In the genomic region with DNA sequence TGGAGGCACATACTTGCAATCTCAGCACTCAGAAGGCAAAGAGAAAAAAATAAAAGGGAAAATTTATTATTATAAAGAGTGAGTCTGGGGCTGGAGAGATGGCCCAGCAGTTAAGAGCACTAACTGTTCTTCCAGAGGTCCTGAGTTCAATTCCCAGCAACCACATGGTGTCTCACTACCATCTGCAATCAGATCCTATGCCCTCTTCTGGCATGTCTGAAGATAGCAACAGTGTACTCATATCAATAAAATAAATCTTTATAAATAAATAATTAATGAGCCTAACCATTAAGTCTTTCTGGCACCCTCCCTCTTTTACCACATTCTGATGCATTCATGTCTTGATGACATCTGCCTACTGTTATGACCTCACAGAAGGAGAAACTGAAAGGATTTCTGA, we compare ENCODE assay signal across 19 mouse cellular contexts.
DNase-seq lines count a peak whose midpoint lies in the region; ATAC-seq and TF ChIP-seq lines count a peak whose summit lies in the region.
"Had no signal": no experiment of that assay in that cellular context is flagged by ENCODE, and none has a peak within 500 bp of the region (broad histone marks: within the 10 kb centered on the region; RNA-seq: fewer than 3 reads in every experiment).

No protein-coding gene starts in this region.

- no peaks in the 10 kb centered on the region; the same call in 1 of the 2 replicates for H3K27me3 ChIP-seq in intestine, postnatal 0 days (replicated peaks; ENCODE audit: control insufficient read depth, insufficient read depth, low read length)
- no peaks in the 10 kb centered on the region for H3K27me3 ChIP-seq in intestine, embryonic 16.5 days (replicated peaks; ENCODE audit: control insufficient read depth, insufficient read depth, low read length)
- H3K27me3 ChIP-seq in midbrain, postnatal 0 days (ENCODE audit: insufficient read depth, low read length), result no peaks in the 10 kb centered on the region
- peaks cover 11% of the 10 kb centered on the region for H3K27me3 ChIP-seq in midbrain, embryonic 15.5 days (replicated peaks)
- H3K27me3 ChIP-seq in MEL (ENCODE audit: control insufficient read depth in 1 of 2, insufficient read depth in 2 of 2, low read length in 2 of 2), result no peaks in the 10 kb centered on the region

- H3K4me2 ChIP-seq in intestine, postnatal 0 days (replicated peaks; ENCODE audit: low read depth), result no peak overlapping the region
- H3K4me2 ChIP-seq in intestine, embryonic 16.5 days (ENCODE audit: low read depth, low read length), result no peak overlapping the region
- H3K4me2 ChIP-seq in midbrain, postnatal 0 days (ENCODE audit: low read depth, low read length, poor library complexity, severe bottlenecking), result no peak overlapping the region
- no peak overlapping the region for H3K4me2 ChIP-seq in midbrain, embryonic 15.5 days
- H3K4me2 ChIP-seq: forebrain, embryonic 13.5 days; hindbrain, embryonic 13.5 days had no signal

- no peak for TF ChIP-seq EP300 in MEL (IDR thresholded peaks at IDR 0.05; ENCODE audit: low read depth in 1 of 2, low read length in 2 of 2)

- TF ChIP-seq POLR2A in MEL (IDR thresholded peaks at IDR 0.05; ENCODE audit: control insufficient read depth in 1 of 2, insufficient read depth in 1 of 2, low read depth in 1 of 2, low read length in 2 of 2, poor library complexity in 1 of 2), result no peak

- no peak for TF ChIP-seq RAD21 in MEL (IDR thresholded peaks at IDR 0.05; ENCODE audit: low read depth, low read length)

- H3K79me2 ChIP-seq in MEL (ENCODE audit: control insufficient read depth, insufficient read depth, low read length, poor library complexity), result no peaks in the 10 kb centered on the region

- no peaks in the 10 kb centered on the region for H3K9me3 ChIP-seq in intestine, postnatal 0 days (ENCODE audit: control insufficient read depth)
- no peaks in the 10 kb centered on the region for H3K9me3 ChIP-seq in intestine, embryonic 16.5 days (ENCODE audit: control insufficient read depth, low read length)
- H3K9me3 ChIP-seq in midbrain, postnatal 0 days (ENCODE audit: low read length), result no peaks in the 10 kb centered on the region
- no peaks in the 10 kb centered on the region for H3K9me3 ChIP-seq in midbrain, embryonic 15.5 days
- H3K9me3 ChIP-seq in MEL (replicated peaks; ENCODE audit: insufficient read depth, low read length), result no peaks in the 10 kb centered on the region
- H3K9me3 ChIP-seq: embryonic facial prominence, embryonic 10.5 days; forebrain, embryonic 13.5 days; hindbrain, embryonic 13.5 days had no signal

- no peak overlapping the region for H3K4me3 ChIP-seq in intestine, postnatal 0 days (ENCODE audit: low read depth, low read length)
- no peak overlapping the region for H3K4me3 ChIP-seq in intestine, embryonic 16.5 days (ENCODE audit: low read length)
- no peak overlapping the region for H3K4me3 ChIP-seq in midbrain, postnatal 0 days (ENCODE audit: low read depth, low read length)
- H3K4me3 ChIP-seq in midbrain, embryonic 15.5 days, result no peak overlapping the region
- no peak overlapping the region for H3K4me3 ChIP-seq in MEL (ENCODE audit: control insufficient read depth in 1 of 2, insufficient read depth in 1 of 2, low read depth in 2 of 2, low read length in 2 of 2)
- H3K4me3 ChIP-seq: embryonic facial prominence, embryonic 10.5 days; forebrain, embryonic 13.5 days; hindbrain, embryonic 13.5 days had no signal

- no peak overlapping the region for H3K9ac ChIP-seq in intestine, postnatal 0 days (ENCODE audit: low read depth, low read length)
- H3K9ac ChIP-seq in intestine, embryonic 16.5 days (ENCODE audit: low read depth, low read length), result no peak overlapping the region
- H3K9ac ChIP-seq in midbrain, postnatal 0 days (replicated peaks; ENCODE audit: low read length, poor library complexity, severe bottlenecking), result no peak overlapping the region
- no peak overlapping the region for H3K9ac ChIP-seq in midbrain, embryonic 15.5 days
- no peak overlapping the region for H3K9ac ChIP-seq in MEL (ENCODE audit: control insufficient read depth, low read depth, low read length, poor library complexity, severe bottlenecking)
- H3K9ac ChIP-seq: forebrain, embryonic 13.5 days; forebrain, postnatal 0 days; hindbrain, embryonic 13.5 days had no signal

- peak; percentile 28; the same call in 1 of the 2 replicates for TF ChIP-seq CTCF in intestine, postnatal 0 days (IDR thresholded peaks at IDR 0.05; ENCODE audit: low read depth)
- peak; percentile 26; the same call in 1 of the 2 replicates for TF ChIP-seq CTCF in midbrain, postnatal 0 days (IDR thresholded peaks at IDR 0.05)
- TF ChIP-seq CTCF in MEL (IDR thresholded peaks at IDR 0.05 in 2 of 3, conservative IDR thresholded peaks at IDR 0.05 in 1 of 3; ENCODE audit: control insufficient read depth in 1 of 3, insufficient read depth in 1 of 3, low read depth in 2 of 3, low read length in 3 of 3, poor library complexity in 1 of 3, severe bottlenecking in 1 of 3), result peak in 1 of 3 experiments; percentile 29; a peak in 2 of 6 replicates

- H3K4me1 ChIP-seq in intestine, postnatal 0 days (replicated peaks; ENCODE audit: control insufficient read depth, insufficient read depth, low read length), result no peaks in the 10 kb centered on the region
- H3K4me1 ChIP-seq in intestine, embryonic 16.5 days (ENCODE audit: control insufficient read depth, insufficient read depth, low read length), result peaks cover 4% of the 10 kb centered on the region
- H3K4me1 ChIP-seq in midbrain, postnatal 0 days (ENCODE audit: insufficient read depth, low read length), result no peaks in the 10 kb centered on the region
- peaks cover 10% of the 10 kb centered on the region for H3K4me1 ChIP-seq in midbrain, embryonic 15.5 days
- H3K4me1 ChIP-seq in MEL (ENCODE audit: control insufficient read depth in 1 of 2, insufficient read depth in 2 of 2, low read length in 2 of 2), result peaks cover 0 to 8% of the 10 kb centered on the region in 2 experiments; a peak in 2 of 4 replicates

- DNase-seq in midbrain, postnatal 0 days (ENCODE audit: low spot score), result no peak
- no peak for DNase-seq in MEL (ENCODE audit: low read depth, low spot score)
- DNase-seq in adrenal gland, adult 2 months, result no peak
- DNase-seq: adrenal gland, postnatal 14 days; B cell, adult 2 months; cerebellum, adult 11-12 months; cerebellum, adult 9-10 months; cerebellum, postnatal 25 days; forebrain, postnatal 0 days; gastrocnemius, postnatal 14 days; heart, postnatal 10 days; kidney, adult 11 months had no signal

- no peaks in the 10 kb centered on the region for H3K36me3 ChIP-seq in intestine, postnatal 0 days (ENCODE audit: control insufficient read depth, insufficient read depth)
- no peaks in the 10 kb centered on the region for H3K36me3 ChIP-seq in intestine, embryonic 16.5 days (ENCODE audit: control insufficient read depth, insufficient read depth, low read length)
- H3K36me3 ChIP-seq in midbrain, postnatal 0 days (ENCODE audit: insufficient read depth, low read length), result no peaks in the 10 kb centered on the region
- H3K36me3 ChIP-seq in midbrain, embryonic 15.5 days (replicated peaks), result no peaks in the 10 kb centered on the region
- H3K36me3 ChIP-seq in MEL (ENCODE audit: control insufficient read depth in 1 of 2, insufficient read depth in 2 of 2, low read length in 2 of 2), result peaks cover 0 to 1% of the 10 kb centered on the region in 2 experiments; a peak in 2 of 4 replicates
- H3K36me3 ChIP-seq: embryonic facial prominence, embryonic 10.5 days; hindbrain, embryonic 13.5 days had no signal

- ATAC-seq in intestine, postnatal 0 days, result no peak
- ATAC-seq in intestine, embryonic 16.5 days, result no peak
- ATAC-seq in midbrain, postnatal 0 days (ENCODE audit: low FRiP score), result no peak
- no peak for ATAC-seq in midbrain, embryonic 15.5 days (replicated peaks)
- no peak for ATAC-seq in activated CD4-positive, CD25-positive, alpha-beta regulatory T cell, adult 4 months
- ATAC-seq: forebrain, embryonic 13.5 days; forebrain, postnatal 0 days had no signal

- H3K27ac ChIP-seq in intestine, postnatal 0 days (ENCODE audit: low read depth, low read length), result no peak overlapping the region
- no peak overlapping the region for H3K27ac ChIP-seq in intestine, embryonic 16.5 days (ENCODE audit: low read length)
- H3K27ac ChIP-seq in midbrain, postnatal 0 days (ENCODE audit: low read depth, low read length), result no peak overlapping the region
- no peak overlapping the region for H3K27ac ChIP-seq in midbrain, embryonic 15.5 days
- H3K27ac ChIP-seq in MEL (ENCODE audit: control insufficient read depth, low read depth, low read length), result no peak overlapping the region
- H3K27ac ChIP-seq: embryonic facial prominence, embryonic 10.5 days; forebrain, embryonic 13.5 days; hindbrain, embryonic 13.5 days had no signal

TF ChIP-seq in MEL, 35 proteins besides CTCF, POLR2A, EP300 and RAD21:
- TF ChIP-seq SMC3 (IDR thresholded peaks at IDR 0.05; ENCODE audit: low read depth, low read length) (0 out of 2 replicates have a peak, but pooled peaks have one; percentile 5), ZKSCAN1 (IDR thresholded peaks at IDR 0.05; ENCODE audit: low read depth, low read length) (no peak), NELFE (IDR thresholded peaks at IDR 0.05; ENCODE audit: low read depth, low read length) (no peak)
